Mouse (Mus musculus) megakaryocyte, embryonic 14.5 days (primary cell): ENCODE results near the gene Il1r1. TPM values are rescaled to one million over a fixed set of nuclear protein-coding genes. Genes with fewer than 3 reads are reported as not detected.

Source experiments
- H3K27me3 ChIP-seq: replicated peaks from 2 replicates; pipeline ENCODE3; 2012; ENCODE audit warnings: inconsistent platforms
- H3K36me3 ChIP-seq: replicated peaks from 2 replicates; pipeline ENCODE3; 2012; ENCODE audit warnings: low read length, inconsistent platforms, mixed read lengths
- H3K4me1 ChIP-seq: 2 replicates; pipeline ENCODE4 v1.6.1; 2012; ENCODE audit warnings: inconsistent platforms
- H3K4me3 ChIP-seq: replicated peaks from 2 replicates; pipeline ENCODE3; 2012; ENCODE audit warnings: moderate library complexity, mild to moderate bottlenecking, inconsistent platforms
- H3K9me3 ChIP-seq: 2 replicates; pipeline ENCODE4 v1.6.1; 2012; ENCODE audit warnings: inconsistent platforms
- FLI1 ChIP-seq: IDR thresholded peaks from 2 replicates; pipeline ENCODE4 v1.6.1; 2012; ENCODE audit warnings: low read length, inconsistent platforms, mixed read lengths
- GATA1 ChIP-seq: IDR thresholded peaks from 3 replicates; pipeline ENCODE4 v1.6.1; 2012; ENCODE audit warnings: mixed read lengths, low read length, inconsistent platforms, borderline replicate concordance
- polyA plus RNA-seq: library from polyadenylated mRNA; stranded (reverse); fragments of >175 nt; gene quantifications from 2 replicates; pipeline ENCODE4 v1.2.3, GENCODE M21; 2012; ENCODE audit warnings: low replicate concordance; ENCODE audit not compliant: insufficient read depth

Il1r1 gene
- polyA plus RNA-seq, 1 experiment, result 0.07 TPM

DNA sequence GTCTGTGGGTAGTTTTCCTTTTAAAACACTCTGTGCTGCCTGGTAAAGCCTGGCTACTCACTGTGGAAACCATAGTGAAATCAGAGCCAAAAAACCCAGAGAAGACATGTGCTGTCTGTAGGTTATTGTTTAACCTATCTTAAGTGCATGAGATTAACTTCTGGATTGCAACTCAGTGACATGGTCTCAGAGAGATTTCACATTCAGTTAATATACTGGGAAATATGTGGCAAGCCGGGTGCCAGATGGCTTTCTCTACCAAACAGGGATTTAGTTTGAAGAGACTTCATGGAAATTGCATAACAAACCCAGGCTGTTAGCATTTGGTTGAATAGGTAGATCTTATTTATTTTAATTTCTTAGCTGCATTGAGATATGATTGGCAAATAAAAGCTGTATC is 17.8 kb downstream of the Il1r1 start:
- Histone ChIP-seq H3K36me3 (no peaks in the 10 kb centered on the region), H3K4me3 (no peak overlapping the region), H3K9me3 (no peaks in the 10 kb centered on the region), H3K4me1 (no peaks in the 10 kb centered on the region), H3K27me3 (no peaks in the 10 kb centered on the region)
- no peak for TF ChIP-seq FLI1
- TF ChIP-seq GATA1, result no peak

DNA sequence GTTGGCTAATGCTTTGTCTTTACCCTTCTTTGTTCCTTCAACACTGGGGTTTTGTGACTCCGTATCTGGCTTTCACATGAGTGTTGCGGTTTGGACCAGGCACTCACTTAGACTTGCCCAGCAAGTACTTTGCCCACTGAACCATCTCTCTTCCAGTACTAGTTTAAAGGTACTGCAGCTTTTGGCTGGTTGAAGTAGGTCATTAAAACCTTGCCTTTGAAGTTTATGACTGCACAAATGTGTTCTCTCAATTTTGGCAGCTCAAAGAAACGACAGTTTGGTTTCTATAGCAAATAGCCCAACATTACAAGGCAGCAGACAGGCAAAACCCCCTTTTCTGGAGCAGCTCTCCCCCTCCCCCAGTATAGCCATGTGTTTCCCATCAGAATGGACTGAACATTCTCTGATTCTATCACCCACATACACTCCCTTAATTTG is 18.7 kb downstream of the Il1r1 start:
- Histone ChIP-seq H3K9me3 (no peaks in the 10 kb centered on the region), H3K36me3 (no peaks in the 10 kb centered on the region), H3K4me3 (no peak overlapping the region), H3K27me3 (no peaks in the 10 kb centered on the region), H3K4me1 (no peaks in the 10 kb centered on the region)
- no peak for TF ChIP-seq FLI1
- no peak for TF ChIP-seq GATA1

DNA sequence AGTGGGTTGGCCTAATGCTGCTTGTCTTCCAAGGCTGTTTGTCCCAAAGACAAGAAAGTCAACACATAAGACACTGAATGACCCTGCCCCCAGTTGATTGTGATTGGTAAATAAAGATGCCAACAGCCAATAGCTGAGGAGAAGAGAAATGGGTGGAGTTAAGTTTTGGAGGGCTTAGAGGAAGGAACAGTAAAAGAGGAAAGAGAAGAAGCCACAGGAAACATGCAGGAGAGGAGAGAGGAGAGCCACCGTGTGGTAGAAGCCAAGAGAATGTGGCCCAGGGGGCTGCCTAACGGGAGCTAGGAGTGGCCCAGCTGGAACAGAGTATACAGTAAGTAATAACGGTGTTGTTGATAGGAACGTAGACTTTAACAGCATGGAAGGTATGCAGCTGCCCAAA is 25.5 kb downstream of the Il1r1 start:
- Histone ChIP-seq H3K27me3 (no peaks in the 10 kb centered on the region), H3K4me1 (no peaks in the 10 kb centered on the region), H3K36me3 (no peaks in the 10 kb centered on the region), H3K4me3 (no peak overlapping the region), H3K9me3 (peaks cover 6% of the 10 kb centered on the region)
- TF ChIP-seq FLI1 (no peak), GATA1 (no peak)

DNA sequence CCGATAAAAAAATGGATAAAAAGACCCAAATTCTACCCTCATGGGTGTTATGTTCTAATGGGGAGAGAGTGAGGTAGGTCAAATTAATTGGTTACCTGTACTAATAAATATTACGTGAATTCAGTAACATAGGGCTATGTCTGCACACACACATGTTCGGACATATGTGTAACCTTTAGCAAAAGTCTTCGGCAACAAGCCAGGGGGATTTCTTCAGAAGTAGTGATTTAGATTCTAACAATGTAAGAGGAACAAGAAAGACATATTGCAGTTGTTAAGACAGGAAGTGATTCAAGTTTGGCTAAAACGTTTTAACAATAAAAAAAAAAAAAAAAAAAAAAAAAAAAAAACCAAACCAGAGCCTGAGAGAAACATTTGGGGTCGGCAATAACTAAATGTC is 27.6 kb downstream of the Il1r1 start:
- H3K36me3 ChIP-seq, result no peaks in the 10 kb centered on the region

DNA sequence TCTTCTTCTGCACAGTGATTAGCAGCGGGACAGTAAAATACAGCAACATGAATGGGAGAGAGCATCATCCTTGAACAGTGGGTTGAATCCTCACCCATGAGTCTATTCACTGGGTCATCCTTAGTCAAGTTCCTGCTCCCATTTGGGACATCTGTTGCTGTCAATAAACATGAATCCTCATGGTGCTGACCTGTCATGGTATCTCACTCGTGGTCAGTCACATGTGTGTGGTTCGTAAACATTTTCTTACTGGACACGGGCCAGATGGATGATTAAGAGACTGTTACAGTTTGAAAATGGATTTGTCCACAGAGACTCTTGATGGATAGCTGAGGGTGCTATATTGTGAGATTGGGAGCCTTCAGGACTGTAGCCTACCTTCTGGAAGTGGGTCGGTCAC is 29.1 kb downstream of the Il1r1 start:
- no peak for TF ChIP-seq GATA1
- no peak for TF ChIP-seq FLI1
- H3K4me1 ChIP-seq, result no peaks in the 10 kb centered on the region
- peaks cover 6% of the 10 kb centered on the region for H3K9me3 ChIP-seq
- H3K36me3 ChIP-seq, result no peaks in the 10 kb centered on the region
- no peaks in the 10 kb centered on the region for H3K27me3 ChIP-seq
- H3K4me3 ChIP-seq, result no peak overlapping the region

More for the DNA sequence above, 27.6 kb downstream of the Il1r1 start:
- no peak overlapping the region for H3K4me3 ChIP-seq
- H3K4me1 ChIP-seq, result no peaks in the 10 kb centered on the region
- H3K9me3 ChIP-seq, result peaks cover 6% of the 10 kb centered on the region
- no peaks in the 10 kb centered on the region for H3K27me3 ChIP-seq
- TF ChIP-seq FLI1, result no peak
- TF ChIP-seq GATA1, result no peak

DNA sequence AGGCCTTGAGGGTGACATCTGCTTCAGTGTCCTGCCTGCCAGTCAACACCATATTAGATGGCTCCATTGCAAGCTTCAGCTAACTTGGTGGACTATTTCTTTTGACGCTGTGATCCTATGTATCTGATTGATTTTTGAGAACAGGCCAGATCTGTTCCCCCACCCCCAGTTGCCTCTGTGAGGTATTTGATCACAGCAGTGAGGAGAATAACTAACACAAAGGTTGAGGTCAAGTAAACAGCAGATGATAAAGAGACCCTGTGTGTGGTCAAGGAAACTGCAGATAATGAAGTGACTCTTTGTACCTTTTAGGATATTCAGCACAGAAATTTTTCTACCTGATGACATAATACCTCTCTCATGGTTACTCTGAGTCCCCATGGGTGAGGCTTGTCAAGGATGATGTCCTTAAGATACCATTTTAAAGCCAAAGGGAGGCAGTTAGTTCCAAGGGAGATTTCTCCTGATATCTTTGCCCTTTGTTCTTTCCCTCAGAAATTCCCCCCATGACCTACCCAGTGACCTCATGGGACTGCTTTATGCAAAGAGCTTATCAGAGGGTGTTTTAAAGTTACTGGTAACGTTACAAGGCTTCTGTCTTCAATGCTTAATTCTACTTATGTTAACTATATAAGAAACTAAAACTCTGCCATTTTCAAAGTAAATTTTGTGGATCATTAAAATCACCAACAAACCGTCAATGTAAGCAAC is 29.6 kb downstream of the Il1r1 start:
- H3K4me1 ChIP-seq, result no peaks in the 10 kb centered on the region; the same call in 1 of the 2 replicates

DNA sequence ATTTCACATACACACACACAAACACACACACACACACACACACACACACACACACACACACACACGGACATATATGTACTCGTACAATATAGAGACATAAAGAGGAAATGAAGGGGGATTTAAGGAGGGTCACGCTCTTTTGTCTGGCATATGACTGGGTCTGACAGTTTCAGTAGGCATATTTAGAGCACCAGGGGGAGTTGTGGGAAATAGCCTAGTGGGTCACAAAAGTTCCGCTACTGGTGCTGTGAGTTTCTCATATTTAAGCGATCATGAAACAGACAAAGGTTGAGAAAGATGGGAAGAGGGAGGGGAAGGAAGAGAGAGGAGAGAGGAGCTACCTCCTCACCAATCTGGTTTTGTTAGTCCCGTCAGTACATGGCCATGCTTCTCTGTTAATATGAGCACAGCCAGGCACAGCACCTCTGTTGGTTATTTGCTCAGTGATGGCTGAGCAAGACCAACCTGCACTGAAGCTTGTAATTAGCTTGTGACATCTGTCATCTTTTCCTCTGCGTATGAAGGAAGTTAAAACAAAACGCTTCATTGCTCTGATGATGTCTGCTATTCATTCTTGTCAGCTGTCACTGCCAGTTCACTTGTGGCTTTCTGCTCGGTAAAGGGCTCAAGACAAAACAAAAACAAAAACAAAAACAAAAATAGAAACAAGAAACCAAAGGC is 37.7 kb downstream of the Il1r1 start:
- Histone ChIP-seq H3K4me1 (no peaks in the 10 kb centered on the region; the same call in 1 of the 2 replicates), H3K4me3 (no peak overlapping the region), H3K36me3 (no peaks in the 10 kb centered on the region), H3K27me3 (peaks cover 27% of the 10 kb centered on the region), H3K9me3 (no peaks in the 10 kb centered on the region)
- TF ChIP-seq GATA1 (no peak), FLI1 (no peak)

More for the DNA sequence above, 29.6 kb downstream of the Il1r1 start:
- Histone ChIP-seq H3K9me3 (peaks cover 6% of the 10 kb centered on the region), H3K36me3 (no peaks in the 10 kb centered on the region), H3K4me3 (no peak overlapping the region), H3K27me3 (no peaks in the 10 kb centered on the region)
- TF ChIP-seq GATA1, result no peak

DNA sequence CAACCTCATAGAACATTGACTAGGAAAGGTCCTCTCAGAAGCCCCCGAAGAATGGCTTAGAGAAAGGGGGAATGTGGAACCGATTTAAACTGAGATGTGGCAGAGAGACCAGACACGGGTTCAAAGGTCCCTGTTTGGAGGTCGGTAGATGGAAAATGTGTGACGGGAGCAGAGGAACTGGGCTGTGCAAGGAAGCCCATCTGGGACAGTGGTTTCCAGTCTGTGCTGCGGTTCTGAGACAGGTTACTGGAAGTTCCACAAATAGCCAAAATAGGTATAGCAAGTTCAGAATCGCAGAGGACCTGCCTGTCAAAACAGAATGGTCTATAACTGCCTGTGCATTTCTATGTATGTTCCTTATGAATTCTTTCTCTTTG is 38.2 kb downstream of the Il1r1 start:
- TF ChIP-seq FLI1 (no peak), GATA1 (no peak)
- no peaks in the 10 kb centered on the region for H3K9me3 ChIP-seq
- no peak overlapping the region for H3K4me3 ChIP-seq
- H3K4me1 ChIP-seq, result no peaks in the 10 kb centered on the region; the same call in 1 of the 2 replicates
- H3K27me3 ChIP-seq, result peaks cover 30% of the 10 kb centered on the region
- no peaks in the 10 kb centered on the region for H3K36me3 ChIP-seq

DNA sequence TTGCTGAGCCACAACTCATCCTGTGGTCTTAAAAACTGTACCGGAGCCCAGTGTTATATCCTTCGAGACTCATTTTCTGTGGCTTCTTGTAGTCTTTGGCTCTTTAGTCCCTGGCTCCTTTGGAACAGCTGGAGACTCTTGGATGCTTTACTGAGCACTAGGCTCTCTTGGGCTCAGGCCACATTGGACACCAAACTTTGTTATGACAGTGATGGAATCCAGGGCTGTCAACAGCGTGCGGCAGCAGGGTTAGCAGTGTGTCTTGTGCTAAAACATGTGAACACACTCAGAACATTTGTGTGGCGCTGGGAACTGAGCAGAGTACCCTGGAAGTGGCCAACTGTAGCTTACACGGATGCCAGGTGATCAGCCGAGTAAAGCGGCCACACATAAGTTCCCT is 38.8 kb downstream of the Il1r1 start:
- no peaks in the 10 kb centered on the region for H3K9me3 ChIP-seq
- no peaks in the 10 kb centered on the region for H3K36me3 ChIP-seq
- TF ChIP-seq GATA1, result no peak
- no peak overlapping the region for H3K4me3 ChIP-seq
- no peaks in the 10 kb centered on the region; the same call in 1 of the 2 replicates for H3K4me1 ChIP-seq
- H3K27me3 ChIP-seq, result peaks cover 35% of the 10 kb centered on the region

DNA sequence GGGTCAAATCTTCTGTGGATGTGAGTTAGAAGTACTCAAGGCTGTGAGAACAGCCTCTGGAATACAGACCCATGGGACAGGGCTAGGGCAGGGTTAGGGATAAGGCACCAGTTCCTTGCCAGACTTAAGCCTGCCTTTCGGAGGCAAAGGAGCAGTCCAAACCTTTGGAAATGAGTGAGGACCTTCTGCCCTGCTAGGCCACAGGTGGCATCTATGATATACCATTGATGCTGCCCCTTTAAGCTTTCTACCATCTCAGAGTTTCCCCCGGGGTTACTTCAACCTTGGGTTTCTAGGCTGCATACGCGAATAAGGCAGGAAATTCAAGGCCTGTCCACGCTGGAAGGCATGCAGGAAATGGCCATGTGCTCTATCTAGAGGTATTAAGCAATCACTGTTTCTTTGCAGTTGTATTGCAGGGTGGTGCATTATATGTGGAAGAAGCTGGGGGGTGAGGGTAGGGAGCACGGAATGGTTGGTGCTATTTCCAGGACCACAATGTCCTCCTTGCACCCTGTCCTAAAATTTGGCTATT is 40.5 kb downstream of the Il1r1 start:
- TF ChIP-seq FLI1 (no peak), GATA1 (no peak)
- Histone ChIP-seq H3K4me3 (no peak overlapping the region), H3K27me3 (peaks cover 47% of the 10 kb centered on the region), H3K4me1 (peaks cover 3% of the 10 kb centered on the region), H3K36me3 (no peaks in the 10 kb centered on the region), H3K9me3 (no peaks in the 10 kb centered on the region)
